Mouse (Mus musculus) liver, adult 2 months (tissue): ENCODE results near the gene Adnp. TPM values are rescaled to one million over a fixed set of nuclear protein-coding genes. Genes with fewer than 3 reads are reported as not detected.

Source experiments
- DNase-seq: peaks from one replicate; pipeline ENCODE4 v3.0.0-alpha.2; 2011; ENCODE audit warnings: low read depth, low spot score; ENCODE audit errors: extremely low read depth
- H3K27ac ChIP-seq: fragments of 200-500 bp; replicated peaks from 2 replicates; pipeline ENCODE4 v1.5.1; 2012; ENCODE audit warnings: low read depth, mild to moderate bottlenecking, control low read depth, inconsistent platforms, low read length; ENCODE audit not compliant: insufficient read depth
- H3K27me3 ChIP-seq: fragments of 200-500 bp; 2 replicates; pipeline ENCODE4 v1.6.1; 2012; ENCODE audit warnings: mild to moderate bottlenecking, moderate library complexity, low read length, inconsistent platforms; ENCODE audit not compliant: control insufficient read depth, insufficient read depth
- H3K36me3 ChIP-seq: fragments of 200-500 bp; 2 replicates; pipeline ENCODE4 v1.6.1; 2012; ENCODE audit warnings: low read length, inconsistent platforms; ENCODE audit not compliant: control insufficient read depth, insufficient read depth
- H3K4me1 ChIP-seq: fragments of 200-500 bp; 2 replicates; pipeline ENCODE4 v1.6.1; 2011; ENCODE audit warnings: low read length; ENCODE audit not compliant: control insufficient read depth, insufficient read depth
- H3K4me3 ChIP-seq: fragments of 200-500 bp; 2 replicates; pipeline ENCODE4 v1.5.1; 2011; ENCODE audit warnings: low read depth, mild to moderate bottlenecking, control low read depth, low read length, moderate library complexity; ENCODE audit not compliant: insufficient read depth
- H3K79me2 ChIP-seq: fragments of 200-500 bp; 2 replicates; pipeline ENCODE4 v1.6.1; 2012; ENCODE audit warnings: inconsistent platforms, mild to moderate bottlenecking, low read length, moderate library complexity; ENCODE audit not compliant: control insufficient read depth, insufficient read depth
- H3K9ac ChIP-seq: fragments of 200-500 bp; 2 replicates; pipeline ENCODE4 v1.6.1; 2012; ENCODE audit warnings: low read depth, mild to moderate bottlenecking, control low read depth, inconsistent platforms, low read length
- CTCF ChIP-seq: fragments of 200-500 bp; IDR thresholded peaks from 2 replicates; pipeline ENCODE4 v1.5.1; 2011; ENCODE audit warnings: low read depth, low read length, control low read depth
- POLR2A ChIP-seq: fragments of 200-500 bp; IDR thresholded peaks from 2 replicates; pipeline ENCODE4 v1.6.1; 2011; ENCODE audit warnings: low read length, control low read depth; ENCODE audit not compliant: insufficient read depth; ENCODE audit errors: extremely low read depth
- WGBS: fragments of 180-500 bp; shearing (Covaris S2); methylation state at CpG from one replicate; pipeline ENCODE4 v1.1.7; 2018; 5-methylcytosine and 5-hydroxymethylcytosine counted together
- polyA plus RNA-seq: library from polyadenylated mRNA; depleted of rRNA; stranded (reverse); fragments of >200 nt; gene quantifications from 2 replicates; pipeline ENCODE4 v1.2.3, GENCODE M21; 2012
- total RNA-seq: library from RNA; depleted of rRNA; stranded (reverse); fragments of >200 nt; gene quantifications from 2 replicates; pipeline ENCODE4 v1.2.3, GENCODE M21; 2014

Gene Adnp
- total and polyA plus RNA-seq, 2 experiments = 1.4 to 6.8 TPM

GRCm38 (mm10) chr2:168233286-168233685, 26.4 kb upstream of the Adnp start:
- TF ChIP-seq POLR2A (no peak), CTCF (no peak)
- 70% methylated on average over 5 of the region's 5 CpGs for WGBS
- no peak for DNase-seq
- H3K4me1 ChIP-seq = peaks cover 15% of the 10 kb centered on the region
- H3K79me2 ChIP-seq = peaks cover 28% of the 10 kb centered on the region
- no peaks in the 10 kb centered on the region for H3K36me3 ChIP-seq
- no peak overlapping the region for H3K9ac ChIP-seq
- H3K27me3 ChIP-seq = no peaks in the 10 kb centered on the region
- no peak overlapping the region for H3K27ac ChIP-seq
- no peak overlapping the region for H3K4me3 ChIP-seq

GRCm38 (mm10) chr2:168231471-168231829, 24.5 kb upstream of the Adnp start:
- Histone ChIP-seq H3K9ac (peak overlapping the region; percentile 92), H3K4me1 (peaks cover 15% of the 10 kb centered on the region), H3K27ac (no peak overlapping the region), H3K36me3 (peaks cover 6% of the 10 kb centered on the region; the same call in 1 of the 2 replicates), H3K27me3 (no peaks in the 10 kb centered on the region), H3K4me3 (peak overlapping the region; percentile 94), H3K79me2 (peaks cover 36% of the 10 kb centered on the region)
- TF ChIP-seq POLR2A (no peak), CTCF (no peak)
- 61% methylated on average over 33 of the region's 33 CpGs for WGBS
- DNase-seq = no peak

- DNase-seq = no peak
- H3K9ac ChIP-seq = peak overlapping the region; percentile 92
- WGBS = 3% methylated on average over 105 of the region's 105 CpGs
- H3K27me3 ChIP-seq = no peaks in the 10 kb centered on the region
- peak overlapping the region; percentile 92 for H3K27ac ChIP-seq
- peaks cover 15% of the 10 kb centered on the region for H3K4me1 ChIP-seq
- TF ChIP-seq CTCF = no peak
- TF ChIP-seq POLR2A = no peak
- H3K4me3 ChIP-seq = peak overlapping the region; percentile 94
- H3K79me2 ChIP-seq = peaks cover 36% of the 10 kb centered on the region
- peaks cover 11% of the 10 kb centered on the region for H3K36me3 ChIP-seq
These were observed 24.0 kb upstream of the Adnp start for GRCm38 (mm10) chr2:168230773-168231470.

- TF ChIP-seq CTCF (no peak), POLR2A (peak; percentile 94)
- DNase-seq = peak; percentile 81
- peak within 1 kb of the TSS; percentile 92 for H3K27ac ChIP-seq
- peaks cover 18% of the 10 kb centered on the region for H3K36me3 ChIP-seq
- under 1% methylated on average over 73 of the region's 73 CpGs for WGBS
- peak within 1 kb of the TSS; percentile 92 for H3K9ac ChIP-seq
- no peaks in the 10 kb centered on the region for H3K27me3 ChIP-seq
- H3K4me3 ChIP-seq = peak within 1 kb of the TSS; percentile 94
- H3K4me1 ChIP-seq = peaks cover 15% of the 10 kb centered on the region
- H3K79me2 ChIP-seq = peaks cover 36% of the 10 kb centered on the region
These were observed 23.3 kb upstream of the Adnp start, which contains the start of the genes Gm20716, Dpm1 and Mocs3 for GRCm38 (mm10) chr2:168230026-168230728. Gm20716 (minus strand) TSS chr2:168230364. Dpm1 (minus strand) TSS chr2:168230591. Mocs3 (plus strand) TSS chr2:168230622.

GRCm38 (mm10) chr2:168229116-168230025, 22.5 kb upstream of the Adnp start:
- peaks cover 15% of the 10 kb centered on the region for H3K4me1 ChIP-seq
- H3K27me3 ChIP-seq = no peaks in the 10 kb centered on the region
- peaks cover 26% of the 10 kb centered on the region for H3K36me3 ChIP-seq
- TF ChIP-seq POLR2A (0 out of 2 replicates have a peak, but pooled peaks have one; percentile 16), CTCF (no peak)
- H3K79me2 ChIP-seq = peaks cover 36% of the 10 kb centered on the region
- peak overlapping the region; percentile 94 for H3K4me3 ChIP-seq
- peak; percentile 58 for DNase-seq
- WGBS = 9% methylated on average over 41 of the region's 41 CpGs
- peak overlapping the region; percentile 92 for H3K9ac ChIP-seq
- H3K27ac ChIP-seq = peak overlapping the region; percentile 92
